Mouse (Mus musculus) liver, postnatal 0 days (tissue): ENCODE data around the gene Plpp7.

Experiments
- CTCF ChIP-seq: sonication (generic); IDR thresholded peaks from 2 replicates; pipeline ENCODE4 v1.5.1; 2016; ENCODE audit warnings: antibody characterized with exemption, low read depth
- EP300 ChIP-seq: IDR thresholded peaks from 2 replicates; pipeline ENCODE4 v1.6.1; 2016; ENCODE audit warnings: antibody characterized with exemption, low read depth, mild to moderate bottlenecking

DNA sequence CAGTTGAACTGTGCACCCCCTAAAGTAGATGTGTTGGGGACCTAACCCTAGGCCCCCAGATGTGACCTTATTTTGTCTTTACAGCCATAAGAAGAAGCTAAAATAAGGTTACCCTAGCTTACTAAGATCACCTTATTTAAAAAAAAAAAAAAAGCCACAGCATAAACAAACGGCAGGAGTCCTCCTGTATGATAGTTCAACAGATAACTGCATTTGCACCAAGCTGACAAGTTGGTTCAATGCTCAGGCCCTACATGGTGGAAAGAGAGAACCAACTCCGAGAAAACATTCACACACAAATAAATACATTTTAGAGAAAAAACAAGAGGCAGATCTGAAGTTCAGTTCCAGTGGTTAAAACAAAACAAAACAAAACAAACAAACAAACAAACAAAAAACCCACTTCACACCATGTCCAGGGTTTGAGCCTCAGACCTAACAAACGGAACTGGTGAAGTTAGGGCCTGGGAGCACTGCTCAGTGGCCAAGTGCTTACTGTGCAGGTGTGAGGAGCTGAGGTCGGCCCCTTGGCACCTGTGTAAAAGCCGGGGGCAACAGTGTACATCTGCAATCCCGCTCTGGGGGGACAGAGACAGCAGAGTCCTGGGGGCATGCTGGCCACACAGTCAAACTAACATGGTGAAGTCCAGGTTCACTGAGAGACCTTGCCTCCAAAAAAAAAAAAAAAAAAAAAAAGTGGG lies 36.7 kb downstream of the Plpp7 start:
- TF ChIP-seq CTCF (no peak), EP300 (no peak)
